ENCODE assay signal across 19 mouse cellular contexts in the genomic region with DNA sequence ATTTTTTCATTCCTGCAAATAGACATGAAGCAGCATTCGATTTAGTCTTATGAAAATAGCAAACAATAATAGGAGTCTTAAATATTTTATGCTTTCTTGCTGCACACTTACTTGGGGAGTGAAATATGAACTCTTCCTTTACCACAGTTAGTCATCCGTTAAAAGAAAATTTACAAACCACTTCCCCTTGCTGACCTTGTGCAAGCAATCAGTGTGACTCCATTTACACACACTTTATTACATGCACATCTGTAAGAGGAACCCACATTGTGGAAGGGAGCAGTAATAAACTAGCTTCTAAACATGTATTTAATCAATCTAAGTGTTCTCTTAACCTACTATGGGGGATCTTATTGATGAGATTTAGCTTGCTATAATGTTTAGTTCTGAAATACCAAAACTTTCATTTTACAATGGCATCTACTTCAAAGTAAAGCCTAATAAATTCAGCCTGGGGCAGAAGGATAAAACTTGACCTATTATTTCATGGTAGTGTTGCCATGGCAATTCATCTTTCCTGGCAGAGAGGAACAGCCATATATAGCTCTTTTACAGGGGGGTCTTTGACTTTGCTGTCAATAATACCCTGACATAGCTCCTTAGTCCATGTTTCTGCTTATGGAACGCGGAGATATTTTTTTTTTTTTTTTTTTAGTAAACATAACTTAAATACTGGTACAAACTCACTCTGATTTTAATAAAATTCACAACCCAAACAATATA.
A peak's percentile ranks its signal among the peaks of the same experiment; 100 is the strongest.
DNase-seq lines count a peak whose midpoint lies in the region; ATAC-seq and TF ChIP-seq lines count a peak whose summit lies in the region.
"Had no signal": no experiment of that assay in that cellular context is flagged by ENCODE, and none has a peak within 500 bp of the region (broad histone marks: within the 10 kb centered on the region; RNA-seq: fewer than 3 reads in every experiment).

No protein-coding gene starts in this region.

- H3K79me2 ChIP-seq in myocyte (ENCODE audit: control insufficient read depth, insufficient read depth), result no peaks in the 10 kb centered on the region

- H3K4me2 ChIP-seq in limb, embryonic 14.5 days (replicated peaks; ENCODE audit: low read depth, low read length, severe bottlenecking), result no peak overlapping the region
- H3K4me2 ChIP-seq in myocyte (ENCODE audit: low read depth), result peak overlapping the region; percentile 3
- no peak overlapping the region for H3K4me2 ChIP-seq in intestine, postnatal 0 days (replicated peaks; ENCODE audit: low read depth)
- H3K4me2 ChIP-seq: heart, embryonic 12.5 days; liver, embryonic 12.5 days; lung, embryonic 15.5 days had no signal

- H3K4me1 ChIP-seq in limb, embryonic 14.5 days (ENCODE audit: control insufficient read depth, insufficient read depth, low read length), result no peaks in the 10 kb centered on the region
- H3K4me1 ChIP-seq in intestine, postnatal 0 days (replicated peaks; ENCODE audit: control insufficient read depth, insufficient read depth, low read length), result no peaks in the 10 kb centered on the region
- H3K4me1 ChIP-seq: embryonic facial prominence, embryonic 10.5 days; heart, embryonic 12.5 days; liver, embryonic 12.5 days; lung, embryonic 15.5 days had no signal

- TF ChIP-seq CTCF in intestine, postnatal 0 days (IDR thresholded peaks at IDR 0.05; ENCODE audit: low read depth), result no peak

- no peak overlapping the region for H3K4me3 ChIP-seq in limb, embryonic 14.5 days (replicated peaks; ENCODE audit: low read length)
- no peak overlapping the region for H3K4me3 ChIP-seq in myocyte
- H3K4me3 ChIP-seq in intestine, postnatal 0 days (ENCODE audit: low read depth, low read length), result no peak overlapping the region
- H3K4me3 ChIP-seq: embryonic facial prominence, embryonic 10.5 days; heart, embryonic 12.5 days; liver, embryonic 12.5 days; lung, embryonic 15.5 days had no signal

- no peak for ATAC-seq in limb, embryonic 14.5 days (ENCODE audit: low FRiP score, low read depth)
- no peak for ATAC-seq in intestine, postnatal 0 days
- ATAC-seq: forebrain, embryonic 14.5 days; liver, embryonic 12.5 days had no signal

- DNase-seq in lung, postnatal 25 days (ENCODE audit: low spot score), result peak; percentile 4
- no peak for DNase-seq in lung, postnatal 14 days
- peak; percentile 26 for DNase-seq in NIH3T3 (ENCODE audit: low read depth)
- peak; percentile 9 for DNase-seq in limb, embryonic 14.5 days (ENCODE audit: low spot score)
- DNase-seq in cerebellum, adult 11 months, result no peak
- no peak for DNase-seq in kidney, adult 8-10 months
- DNase-seq: cerebellum, adult 18-20 months; cerebellum, postnatal 36 days; kidney, adult 9 months; kidney, postnatal 36 days; retina, postnatal 1 day; thymus, postnatal 4 days had no signal

- H3K9ac ChIP-seq in limb, embryonic 14.5 days (ENCODE audit: low read depth, low read length, severe bottlenecking), result no peak overlapping the region
- H3K9ac ChIP-seq in intestine, postnatal 0 days (ENCODE audit: low read depth, low read length), result no peak overlapping the region
- H3K9ac ChIP-seq: heart, embryonic 12.5 days; liver, embryonic 12.5 days; lung, embryonic 15.5 days had no signal

- no peaks in the 10 kb centered on the region for H3K27me3 ChIP-seq in limb, embryonic 14.5 days (ENCODE audit: control insufficient read depth, insufficient read depth, low read length)
- no peaks in the 10 kb centered on the region for H3K27me3 ChIP-seq in myocyte (ENCODE audit: control insufficient read depth, insufficient read depth, insufficient read length)
- no peaks in the 10 kb centered on the region for H3K27me3 ChIP-seq in intestine, postnatal 0 days (replicated peaks; ENCODE audit: control insufficient read depth, insufficient read depth, low read length)
- H3K27me3 ChIP-seq: heart, embryonic 12.5 days; liver, embryonic 12.5 days; lung, embryonic 15.5 days had no signal

- no peak overlapping the region for H3ac ChIP-seq in myocyte (ENCODE audit: control insufficient read depth, insufficient read length)

- no peaks in the 10 kb centered on the region for H3K9me3 ChIP-seq in limb, embryonic 14.5 days (ENCODE audit: control insufficient read depth, low read length)
- H3K9me3 ChIP-seq in intestine, postnatal 0 days (ENCODE audit: control insufficient read depth), result no peaks in the 10 kb centered on the region
- H3K9me3 ChIP-seq: embryonic facial prominence, embryonic 10.5 days; heart, embryonic 12.5 days; liver, embryonic 12.5 days; lung, embryonic 15.5 days had no signal

- 30% methylated on average over 4 of the region's 4 CpGs for WGBS in limb, embryonic 14.5 days
- WGBS in intestine, postnatal 0 days, result 70% methylated on average over 4 of the region's 4 CpGs

- TF ChIP-seq POLR2A in limb, embryonic 14.5 days (IDR thresholded peaks at IDR 0.05; ENCODE audit: borderline replicate concordance, extremely low read depth, insufficient read depth, insufficient read length), result no peak
- TF ChIP-seq POLR2A in myocyte (IDR thresholded peaks at IDR 0.05; ENCODE audit: insufficient read length, low read depth), result no peak

- H3K27ac ChIP-seq in limb, embryonic 14.5 days (replicated peaks; ENCODE audit: low read depth, low read length), result no peak overlapping the region
- no peak overlapping the region for H3K27ac ChIP-seq in intestine, postnatal 0 days (ENCODE audit: low read depth, low read length)
- H3K27ac ChIP-seq: embryonic facial prominence, embryonic 10.5 days; liver, embryonic 12.5 days; lung, embryonic 15.5 days had no signal

- H3K36me3 ChIP-seq in limb, embryonic 14.5 days (ENCODE audit: control insufficient read depth, insufficient read depth, low read length), result no peaks in the 10 kb centered on the region
- no peaks in the 10 kb centered on the region for H3K36me3 ChIP-seq in myocyte (ENCODE audit: control insufficient read depth, insufficient read depth)
- H3K36me3 ChIP-seq in intestine, postnatal 0 days (ENCODE audit: control insufficient read depth, insufficient read depth), result no peaks in the 10 kb centered on the region
- H3K36me3 ChIP-seq: embryonic facial prominence, embryonic 10.5 days; heart, embryonic 12.5 days; liver, embryonic 12.5 days; lung, embryonic 15.5 days had no signal

TF ChIP-seq in myocyte, 11 proteins besides CTCF, POLR2A, EP300 and RAD21:
- TF ChIP-seq USF1 (IDR thresholded peaks at IDR 0.05; ENCODE audit: low read depth) (no peak), CEBPB (IDR thresholded peaks at IDR 0.05; ENCODE audit: insufficient read depth, poor library complexity, severe bottlenecking) (0 out of 2 replicates have a peak, but pooled peaks have one; percentile 3)

Comparison
In these comparisons a context has a peak if more than half of its experiments do, and no peak if none do; other contexts are left out.
1. DNase-seq: peak in lung, postnatal 25 days (single experiment), NIH3T3 (single experiment) and limb, embryonic 14.5 days (single experiment); none in lung, postnatal 14 days (single experiment), cerebellum, adult 11 months (single experiment) and kidney, adult 8-10 months (0 of 2).